21 mouse cellular contexts compared by ENCODE assay signal in the genomic region with DNA sequence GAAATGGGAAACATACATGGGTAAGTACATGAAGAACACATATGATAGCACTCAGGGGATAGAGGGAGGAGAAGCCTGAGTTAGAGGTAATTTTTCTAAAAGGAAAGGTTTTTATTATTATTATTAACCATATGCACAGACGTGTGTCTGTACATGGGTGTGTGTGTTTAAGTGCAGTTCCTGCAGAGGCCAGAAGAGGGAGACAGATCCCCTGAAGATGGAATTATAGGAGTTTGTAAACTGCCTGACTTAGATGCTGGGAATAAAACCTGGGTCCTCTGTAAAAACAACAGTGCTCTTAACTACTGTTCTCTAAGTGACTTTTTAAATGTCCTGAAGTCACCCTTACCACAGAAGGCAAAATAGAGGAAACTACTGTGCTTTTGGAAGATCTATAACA.
DNase-seq lines count a peak whose midpoint lies in the region; ATAC-seq and TF ChIP-seq lines count a peak whose summit lies in the region.
"Had no signal": no experiment of that assay in that cellular context is flagged by ENCODE, and none has a peak within 500 bp of the region (broad histone marks: within the 10 kb centered on the region; RNA-seq: fewer than 3 reads in every experiment).

No protein-coding gene starts in this region.

- TF ChIP-seq EP300 in stomach, postnatal 0 days (optimal IDR thresholded peaks at IDR 0.05) = no peak

- H3K27ac ChIP-seq in kidney, adult 2 months (ENCODE audit: insufficient read depth, low read depth, low read length) = no peak overlapping the region
- H3K27ac ChIP-seq in stomach, postnatal 0 days (replicated peaks) = no peak overlapping the region
- H3K27ac ChIP-seq: liver, embryonic 12.5 days; neural tube, embryonic 15.5 days had no signal

- 0 out of 2 replicates have a peak, but pooled peaks have one; percentile 7 for TF ChIP-seq CTCF in kidney, adult 2 months (conservative IDR thresholded peaks at IDR 0.05; ENCODE audit: insufficient read depth, insufficient read length, low read depth, low read length)
- peak; percentile 47 for TF ChIP-seq CTCF in Patski (IDR thresholded peaks at IDR 0.05)
- peak; percentile 30 for TF ChIP-seq CTCF in stomach, postnatal 0 days (IDR thresholded peaks at IDR 0.05; ENCODE audit: low read depth)

- H3K4me2 ChIP-seq in stomach, postnatal 0 days (replicated peaks; ENCODE audit: low read depth) = no peak overlapping the region
- H3K4me2 ChIP-seq: liver, embryonic 12.5 days; neural tube, embryonic 15.5 days had no signal

- H3K27me3 ChIP-seq in kidney, adult 2 months (replicated peaks; ENCODE audit: control insufficient read depth, insufficient read depth, low read length) = no peaks in the 10 kb centered on the region
- no peaks in the 10 kb centered on the region for H3K27me3 ChIP-seq in Patski
- no peaks in the 10 kb centered on the region for H3K27me3 ChIP-seq in stomach, postnatal 0 days (ENCODE audit: control insufficient read depth, insufficient read depth, low read length)
- H3K27me3 ChIP-seq: liver, embryonic 12.5 days; megakaryocyte, embryonic 14.5 days; neural tube, embryonic 15.5 days had no signal

- H3K4me3 ChIP-seq in kidney, adult 2 months (ENCODE audit: insufficient read depth, low read depth, low read length) = no peak overlapping the region
- H3K4me3 ChIP-seq in stomach, postnatal 0 days (ENCODE audit: low read depth, low read length) = no peak overlapping the region
- H3K4me3 ChIP-seq: liver, embryonic 12.5 days; megakaryocyte, embryonic 14.5 days; neural tube, embryonic 15.5 days had no signal

- H3K4me1 ChIP-seq in kidney, adult 2 months (ENCODE audit: control insufficient read depth, insufficient read depth, low read length) = no peaks in the 10 kb centered on the region
- H3K4me1 ChIP-seq in stomach, postnatal 0 days (replicated peaks; ENCODE audit: control insufficient read depth, insufficient read depth) = no peaks in the 10 kb centered on the region
- H3K4me1 ChIP-seq: liver, embryonic 12.5 days; megakaryocyte, embryonic 14.5 days; neural tube, embryonic 15.5 days had no signal

- no peaks in the 10 kb centered on the region for H3K36me3 ChIP-seq in kidney, adult 2 months (ENCODE audit: control insufficient read depth, insufficient read depth, low read length)
- no peaks in the 10 kb centered on the region for H3K36me3 ChIP-seq in stomach, postnatal 0 days (ENCODE audit: control insufficient read depth, insufficient read depth, low read length)
- H3K36me3 ChIP-seq: liver, embryonic 12.5 days; neural tube, embryonic 15.5 days had no signal

- H3K9ac ChIP-seq in stomach, postnatal 0 days (ENCODE audit: low read length) = no peak overlapping the region
- H3K9ac ChIP-seq: liver, embryonic 12.5 days; neural tube, embryonic 15.5 days had no signal

- CTCF ChIA-PET in Patski (lab: Charles Lee) = no interaction called here

- ATAC-seq in Patski = no peak
- ATAC-seq in stomach, postnatal 0 days (ENCODE audit: low FRiP score, low TSS enrichment) = no peak
- ATAC-seq: forebrain, embryonic 14.5 days; liver, embryonic 12.5 days; lung, postnatal 0 days had no signal

- in situ Hi-C loops in Patski (cut with MboI; ENCODE audit: low pct_unique_long_range_greater_than_20kb) = no loop called here

- POLR2A ChIA-PET in Patski (lab: Charles Lee) = no interaction called here

- TF ChIP-seq POLR2A in kidney, adult 2 months (IDR thresholded peaks at IDR 0.05; ENCODE audit: low read depth, low read length) = no peak

- DNase-seq in kidney, adult 2 months = no peak
- DNase-seq in kidney, adult 11 months = no peak
- DNase-seq in testis, postnatal 14 days (ENCODE audit: low spot score) = peak; percentile 8
- DNase-seq in testis, postnatal 10 days (ENCODE audit: low spot score) = no peak
- DNase-seq in Patski (ENCODE audit: low read depth, low spot score) = no peak
- DNase-seq in stomach, postnatal 0 days (ENCODE audit: low spot score) = no peak
- DNase-seq in spleen, postnatal 14 days (ENCODE audit: low spot score in 2 of 2) = no peak
- DNase-seq in cerebellum, adult 9-10 months = no peak
- DNase-seq: adrenal gland, adult 8-10 months; cerebellum, adult 9-11 months; gastrocnemius, postnatal 10 days; heart, postnatal 10 days; kidney, postnatal 14 days; left cerebral cortex, postnatal 4 days; right cerebral cortex, adult 18-20 months; thymus, adult 18-20 months had no signal

- H3K9me3 ChIP-seq in stomach, postnatal 0 days (ENCODE audit: control insufficient read depth, low read length) = no peaks in the 10 kb centered on the region
- H3K9me3 ChIP-seq: neural tube, embryonic 15.5 days had no signal

- 81% methylated on average over 1 of the region's 1 CpGs for WGBS in kidney, adult 2 months
- 84% methylated on average over 1 of the region's 1 CpGs for WGBS in stomach, postnatal 0 days
